In the genomic region with DNA sequence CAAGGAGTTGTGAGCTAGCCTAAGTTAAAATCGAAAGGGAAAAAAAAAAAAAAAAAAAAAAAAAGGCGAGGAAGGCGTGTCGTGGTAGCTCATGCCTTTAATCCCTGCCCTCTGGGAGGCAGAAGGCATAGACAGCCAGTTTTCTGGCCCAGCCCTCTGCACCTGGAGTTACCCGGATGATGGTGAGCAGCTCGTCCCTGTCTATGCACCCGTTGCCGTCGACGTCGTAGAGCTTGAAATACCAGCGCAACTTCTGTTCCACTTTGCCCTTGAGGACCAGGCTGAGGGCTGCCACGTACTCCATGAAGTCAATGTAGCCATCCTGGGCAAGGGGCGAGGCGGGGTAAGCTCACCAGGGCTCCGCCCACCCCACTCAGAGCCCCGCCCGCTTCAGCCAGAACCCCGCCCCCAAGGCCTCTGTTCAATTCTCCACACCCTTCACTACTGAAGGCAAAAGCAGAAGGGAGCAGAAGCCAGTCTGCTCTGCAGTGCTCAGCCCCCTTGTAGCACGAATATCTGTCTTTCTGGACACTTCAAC, we compare ENCODE assay signal across 8 mouse cellular contexts. TPM values are rescaled to one million over a fixed set of nuclear protein-coding genes. Genes with fewer than 3 reads are reported as not detected.
DNase-seq lines count a peak whose midpoint lies in the region; ATAC-seq and TF ChIP-seq lines count a peak whose summit lies in the region.

No protein-coding gene starts in this region.

- no peaks in the 10 kb centered on the region for H3K4me1 ChIP-seq in cerebellum, adult 2 months (ENCODE audit: control insufficient read depth, insufficient read depth, low read length)
- peaks cover 0 to 4% of the 10 kb centered on the region in 2 experiments; a peak in 1 of 4 replicates for H3K4me1 ChIP-seq in liver, embryonic 14.5 days (replicated peaks; ENCODE audit: control insufficient read depth in 2 of 2, insufficient read depth in 2 of 2, low read length in 1 of 2)

- H3K27me3 ChIP-seq in cerebellum, adult 2 months (ENCODE audit: control insufficient read depth, insufficient read depth, low read length), result no peaks in the 10 kb centered on the region; the same call in 1 of the 2 replicates
- H3K27me3 ChIP-seq in liver, embryonic 14.5 days (ENCODE audit: control insufficient read depth, insufficient read depth, low read length), result no peaks in the 10 kb centered on the region; the same call in 1 of the 2 replicates

- H3K4me3 ChIP-seq in cerebellum, adult 2 months (replicated peaks; ENCODE audit: insufficient read depth, low read depth, low read length), result peak overlapping the region; percentile 48
- H3K4me3 ChIP-seq in liver, embryonic 14.5 days (ENCODE audit: insufficient read depth in 1 of 2, low read depth in 2 of 2, low read length in 2 of 2), result peak overlapping the region; percentile 38 to 56

- TF ChIP-seq POLR2A in cerebellum, adult 2 months (IDR thresholded peaks at IDR 0.05; ENCODE audit: borderline replicate concordance, insufficient read depth, low read length), result no peak

- no peak overlapping the region for H3K9ac ChIP-seq in liver, embryonic 14.5 days (replicated peaks)

- no peak overlapping the region for H3K27ac ChIP-seq in cerebellum, adult 2 months (ENCODE audit: insufficient read depth, low read length)
- no peak overlapping the region for H3K27ac ChIP-seq in liver, embryonic 14.5 days

- WGBS in cerebellum, adult 2 months, result 5% methylated on average over 19 of the region's 20 CpGs
- 2% methylated on average over 19 of the region's 20 CpGs for WGBS in liver, embryonic 14.5 days (ENCODE audit: insufficient replicate concordance)

- no peaks in the 10 kb centered on the region for H3K9me3 ChIP-seq in liver, embryonic 14.5 days (ENCODE audit: control insufficient read depth, low read length)

- no peak for DNase-seq in cerebellum, adult 2 months
- no peak for DNase-seq in cerebellum, adult 18-20 months
- peak; percentile 56 for DNase-seq in c-Kit-positive CD71-negative TER-119-negative erythroid progenitor cells, embryonic 14.5 days (ENCODE audit: low read depth)
- DNase-seq in gastrocnemius, postnatal 25 days, result peak; percentile 48
- peak; percentile 30 to 49 (median 33) for DNase-seq in liver, embryonic 14.5 days (ENCODE audit: low read depth in 3 of 3, low spot score in 3 of 3)
- DNase-seq in naive thymus-derived CD4-positive, alpha-beta T cell, adult 2 months (ENCODE audit: low read depth), result peak; percentile 65
- peak; percentile 66 for DNase-seq in thymus, postnatal 0 days (ENCODE audit: low spot score)

- no peak for TF ChIP-seq CTCF in cerebellum, adult 2 months (IDR thresholded peaks at IDR 0.05; ENCODE audit: borderline replicate concordance, insufficient read depth, low read depth, low read length)
- no peak for TF ChIP-seq CTCF in liver, embryonic 14.5 days (IDR thresholded peaks at IDR 0.05; ENCODE audit: low read depth)

- TF ChIP-seq EP300 in liver, embryonic 14.5 days (IDR thresholded peaks at IDR 0.05; ENCODE audit: low read depth), result no peak

- peak; percentile 48 for ATAC-seq in inflammation-experienced regulatory T-cells, adult 6 months
- ATAC-seq in liver, embryonic 14.5 days (ENCODE audit: insufficient read depth), result peak; percentile 81

- peak overlapping the region; percentile 66 for H3K4me2 ChIP-seq in liver, embryonic 14.5 days (ENCODE audit: low read depth)

- no peaks in the 10 kb centered on the region for H3K36me3 ChIP-seq in liver, embryonic 14.5 days (replicated peaks; ENCODE audit: control insufficient read depth, insufficient read depth, low read depth)

RNA-seq across cellular contexts. Expression of a gene that starts 4.9 kb away (rescaled TPM):
- polyA plus RNA-seq in cerebellum, adult 2 months (2012; rRNA removed), result 0.21 and 0.25 TPM in 2 replicates
- total RNA-seq in gastrocnemius, postnatal 25 days (2021), result under 1 TPM in 1 of 2 experiments, not detected in 1; 0.43 TPM
- not detected for polyA plus RNA-seq in inflammation-experienced regulatory T-cells, adult 6 months (2017; shearing (Covaris generic))
- polyA plus RNA-seq in liver, embryonic 14.5 days (2012; rRNA removed), result 0.63 and 0.69 TPM in 2 replicates
- 1.0 and 1.1 TPM in 2 replicates for polyA plus RNA-seq in liver, embryonic 14.5 days (2014; fragmentation: Nextera tagmentation; extraction: Ambion mirVana)
- 0.84 and 1.3 TPM in 2 replicates for polyA plus RNA-seq in thymus, postnatal 0 days (2015; fragmentation: Nextera tagmentation; extraction: Ambion mirVana)

RNA-seq across cellular contexts. Expression of a gene that starts 10.3 kb away (rescaled TPM):
- 1.9 and 2.0 TPM in 2 replicates for polyA plus RNA-seq in cerebellum, adult 2 months (2012; rRNA removed)
- under 1 TPM; 0.32 to 0.43 TPM for total RNA-seq in gastrocnemius, postnatal 25 days (2021)
- polyA plus RNA-seq in inflammation-experienced regulatory T-cells, adult 6 months (2017; shearing (Covaris generic)), result 1 to 10 TPM in 2 of 3 experiments, under 1 TPM in 1; 0.29 to 1.8 (median 1.1) TPM
- 0.41 and 0.44 TPM in 2 replicates for polyA plus RNA-seq in liver, embryonic 14.5 days (2012; rRNA removed)
- 0.14 and 0.18 TPM in 2 replicates for polyA plus RNA-seq in liver, embryonic 14.5 days (2014; fragmentation: Nextera tagmentation; extraction: Ambion mirVana)
- polyA plus RNA-seq in thymus, postnatal 0 days (2015; fragmentation: Nextera tagmentation; extraction: Ambion mirVana), result 0.40 and 0.57 TPM in 2 replicates

RNA-seq across cellular contexts. Expression of a gene that starts 26.8 kb away (rescaled TPM):
- 58.8 and 63.7 TPM in 2 replicates for polyA plus RNA-seq in cerebellum, adult 2 months (2012; rRNA removed)
- total RNA-seq in gastrocnemius, postnatal 25 days (2021), result 10 to 100 TPM; 31.9 to 33.5 TPM
- polyA plus RNA-seq in inflammation-experienced regulatory T-cells, adult 6 months (2017; shearing (Covaris generic)), result 10 to 100 TPM; 31.5 to 34.9 (median 33.0) TPM
- polyA plus RNA-seq in liver, embryonic 14.5 days (2012; rRNA removed), result 15.7 and 20.7 TPM in 2 replicates
- 46.5 and 47.5 TPM in 2 replicates for polyA plus RNA-seq in liver, embryonic 14.5 days (2014; fragmentation: Nextera tagmentation; extraction: Ambion mirVana)
- polyA plus RNA-seq in thymus, postnatal 0 days (2015; fragmentation: Nextera tagmentation; extraction: Ambion mirVana), result 69.0 and 70.6 TPM in 2 replicates

RNA-seq across cellular contexts. Expression of a gene that starts 41.0 kb away (rescaled TPM):
- 0.11 and 0.13 TPM in 2 replicates for polyA plus RNA-seq in cerebellum, adult 2 months (2012; rRNA removed)
- under 1 TPM; 0.49 to 0.59 TPM for total RNA-seq in gastrocnemius, postnatal 25 days (2021)
- polyA plus RNA-seq in inflammation-experienced regulatory T-cells, adult 6 months (2017; shearing (Covaris generic)), result not detected
- 0.44 and 0.56 TPM in 2 replicates for polyA plus RNA-seq in liver, embryonic 14.5 days (2012; rRNA removed)
- polyA plus RNA-seq in liver, embryonic 14.5 days (2014; fragmentation: Nextera tagmentation; extraction: Ambion mirVana), result 0.42 and 0.56 TPM in 2 replicates
- polyA plus RNA-seq in thymus, postnatal 0 days (2015; fragmentation: Nextera tagmentation; extraction: Ambion mirVana), result 0.46 and 0.53 TPM in 2 replicates

RNA-seq across cellular contexts. Expression of a gene that starts 41.7 kb away (rescaled TPM):
- 0.19 and 0.25 TPM in 2 replicates for polyA plus RNA-seq in cerebellum, adult 2 months (2012; rRNA removed)
- total RNA-seq in gastrocnemius, postnatal 25 days (2021), result not detected
- not detected for polyA plus RNA-seq in inflammation-experienced regulatory T-cells, adult 6 months (2017; shearing (Covaris generic))
- polyA plus RNA-seq in liver, embryonic 14.5 days (2012; rRNA removed), result 0.89 and 0.93 TPM in 2 replicates
- 1.1 and 1.2 TPM in 2 replicates for polyA plus RNA-seq in liver, embryonic 14.5 days (2014; fragmentation: Nextera tagmentation; extraction: Ambion mirVana)
- 0.99 and 1.4 TPM in 2 replicates for polyA plus RNA-seq in thymus, postnatal 0 days (2015; fragmentation: Nextera tagmentation; extraction: Ambion mirVana)

Comparison
In these comparisons a context has a peak if more than half of its experiments do, and no peak if none do; other contexts are left out.
1. DNase-seq: peak in c-Kit-positive CD71-negative TER-119-negative erythroid progenitor cells, embryonic 14.5 days (single experiment), gastrocnemius, postnatal 25 days (single experiment), liver, embryonic 14.5 days (3 of 3), naive thymus-derived CD4-positive, alpha-beta T cell, adult 2 months (single experiment) and thymus, postnatal 0 days (single experiment); none in cerebellum, adult 2 months (0 of 2) and cerebellum, adult 18-20 months (0 of 2).